Mouse (Mus musculus) lung, embryonic 15.5 days (tissue): ENCODE measurements around the gene Xntrpc. TPM values are rescaled to one million over a fixed set of nuclear protein-coding genes. Genes with fewer than 3 reads are reported as not detected.

Source experiments
- ATAC-seq: fragments of 200-750 bp; cut with Nextera tagmentation; 2 replicates; pipeline ENCODE4 v1.8.0; 2017; ENCODE audit warnings: moderate number of reproducible peaks, borderline replicate concordance; ENCODE audit not compliant: low FRiP score, low TSS enrichment; ENCODE audit errors: extremely low read depth
- H3K27ac ChIP-seq: fragments of 300-500 bp; sonication (generic); 2 replicates; pipeline ENCODE4 v1.5.1; 2015; ENCODE audit warnings: moderate library complexity, mild to moderate bottlenecking, inconsistent platforms
- H3K27me3 ChIP-seq: fragments of 300-500 bp; sonication (generic); 2 replicates; pipeline ENCODE4 v1.6.1; 2015; ENCODE audit warnings: inconsistent platforms
- H3K36me3 ChIP-seq: fragments of 300-500 bp; sonication (generic); 2 replicates; pipeline ENCODE4 v1.6.1; 2015; ENCODE audit warnings: inconsistent platforms
- H3K4me1 ChIP-seq: fragments of 300-500 bp; sonication (generic); 2 replicates; pipeline ENCODE4 v1.6.1; 2015; ENCODE audit warnings: inconsistent platforms
- H3K4me2 ChIP-seq: fragments of 300-500 bp; sonication (generic); 2 replicates; pipeline ENCODE4 v1.6.1; 2015; ENCODE audit warnings: inconsistent platforms, mild to moderate bottlenecking, moderate library complexity
- H3K4me3 ChIP-seq: fragments of 300-500 bp; sonication (generic); 2 replicates; pipeline ENCODE4 v1.5.1; 2015; ENCODE audit warnings: mild to moderate bottlenecking, inconsistent platforms
- H3K9ac ChIP-seq: fragments of 300-500 bp; sonication (generic); 2 replicates; pipeline ENCODE4 v1.6.1; 2015; ENCODE audit warnings: inconsistent platforms
- H3K9me3 ChIP-seq: fragments of 300-500 bp; sonication (generic); 2 replicates; pipeline ENCODE4 v1.6.1; 2016; ENCODE audit warnings: inconsistent platforms
- WGBS: fragments of 180-500 bp; shearing (Covaris S2); methylation state at CpG from one replicate; pipeline ENCODE4 v1.1.7; 2015; 5-methylcytosine and 5-hydroxymethylcytosine counted together
- polyA plus RNA-seq: library from polyadenylated mRNA; unstranded; fragments of >200 nt; fragmentation: Nextera tagmentation; extraction: Ambion mirVana; gene quantifications from 2 replicates; pipeline ENCODE4 v1.2.1, GENCODE M21; 2015

Xntrpc gene
- polyA plus RNA-seq, 1 experiment from 2014 or later, result 1.2 TPM

- no peak within 1 kb of the TSS for H3K27ac ChIP-seq
- no peaks in the 10 kb centered on the region for H3K9me3 ChIP-seq
- no peak for ATAC-seq
- H3K27me3 ChIP-seq, result no peaks in the 10 kb centered on the region
- WGBS, result 69% methylated on average over 7 of the region's 7 CpGs
- no peaks in the 10 kb centered on the region for H3K36me3 ChIP-seq
- no peak within 1 kb of the TSS for H3K9ac ChIP-seq
- no peak within 1 kb of the TSS for H3K4me2 ChIP-seq
- no peak within 1 kb of the TSS for H3K4me3 ChIP-seq
- H3K4me1 ChIP-seq, result peaks cover 9% of the 10 kb centered on the region
Measured at GRCm38 (mm10) chr7:102109171-102109570, 43.7 kb downstream of the Xntrpc start, which contains the start of gene Art5. TSS of gene Art5 (minus strand) at chr7:102109489.

- no peaks in the 10 kb centered on the region for H3K27me3 ChIP-seq
- H3K27ac ChIP-seq, result no peak overlapping the region
- WGBS, result 78% methylated on average over 4 of the region's 4 CpGs
- H3K9ac ChIP-seq, result no peak overlapping the region
- no peaks in the 10 kb centered on the region for H3K36me3 ChIP-seq
- ATAC-seq, result no peak
- H3K4me2 ChIP-seq, result no peak overlapping the region
- H3K4me3 ChIP-seq, result no peak overlapping the region
- no peaks in the 10 kb centered on the region for H3K9me3 ChIP-seq
- H3K4me1 ChIP-seq, result peaks cover 9% of the 10 kb centered on the region
Measured at GRCm38 (mm10) chr7:102109746-102110145, 44.2 kb downstream of the Xntrpc start.

DNA sequence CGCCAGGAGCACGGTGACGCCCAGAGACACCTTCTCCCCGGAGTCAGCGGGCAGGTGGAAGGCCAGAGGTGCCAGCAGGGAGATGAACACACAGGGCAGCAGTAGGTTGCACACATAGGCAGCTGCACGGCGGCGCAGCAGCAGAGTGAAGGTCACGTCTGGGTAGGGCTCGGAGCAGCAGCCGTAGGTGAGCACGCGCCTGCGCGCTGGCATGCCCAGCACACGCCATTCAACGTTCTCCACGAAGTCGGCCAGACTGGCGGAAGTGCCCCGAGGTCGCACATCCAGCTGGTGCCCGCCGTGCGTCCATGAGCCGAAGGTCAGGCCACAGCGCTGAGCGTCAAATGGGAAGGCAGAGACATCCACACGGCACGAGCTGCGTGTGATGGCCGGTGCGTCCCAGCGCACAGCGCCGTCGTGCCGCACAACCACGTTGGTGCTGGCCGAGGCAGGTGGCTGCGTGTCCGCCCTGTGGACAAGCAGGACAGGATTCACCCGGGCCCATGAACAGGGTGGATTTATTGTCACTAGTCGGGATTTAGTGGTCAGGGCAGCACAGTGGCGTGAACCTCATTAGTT, 47.7 kb downstream of the Xntrpc start:
- H3K27ac ChIP-seq, result no peak overlapping the region
- no peaks in the 10 kb centered on the region for H3K4me1 ChIP-seq
- H3K4me2 ChIP-seq, result no peak overlapping the region
- H3K4me3 ChIP-seq, result no peak overlapping the region
- H3K9ac ChIP-seq, result no peak overlapping the region
- H3K9me3 ChIP-seq, result no peaks in the 10 kb centered on the region
- H3K36me3 ChIP-seq, result no peaks in the 10 kb centered on the region; the same call in 1 of the 2 replicates
- no peaks in the 10 kb centered on the region for H3K27me3 ChIP-seq
- ATAC-seq, result no peak
- WGBS, result 65% methylated on average over 45 of the region's 45 CpGs

GRCm38 (mm10) chr7:102116579-102117331, 51.2 kb downstream of the Xntrpc start, which contains the start of gene Chrna10:
TSS of gene Chrna10 (minus strand) at chr7:102116828.
- Histone ChIP-seq H3K9me3 (no peaks in the 10 kb centered on the region), H3K27me3 (no peaks in the 10 kb centered on the region), H3K27ac (no peak within 1 kb of the TSS), H3K36me3 (peaks cover 34% of the 10 kb centered on the region), H3K9ac (no peak within 1 kb of the TSS), H3K4me3 (no peak within 1 kb of the TSS), H3K4me1 (no peaks in the 10 kb centered on the region), H3K4me2 (no peak within 1 kb of the TSS)
- 31% methylated on average over 7 of the region's 7 CpGs for WGBS
- no peak for ATAC-seq

GRCm38 (mm10) chr7:102117382-102117781, 51.9 kb downstream of the Xntrpc start:
- H3K4me1 ChIP-seq, result no peaks in the 10 kb centered on the region
- no peaks in the 10 kb centered on the region for H3K27me3 ChIP-seq
- no peak overlapping the region for H3K9ac ChIP-seq
- H3K4me3 ChIP-seq, result no peak overlapping the region
- WGBS, result 63% methylated on average over 6 of the region's 6 CpGs
- H3K27ac ChIP-seq, result no peak overlapping the region
- ATAC-seq, result no peak
- H3K36me3 ChIP-seq, result peaks cover 39% of the 10 kb centered on the region
- H3K4me2 ChIP-seq, result no peak overlapping the region
- no peaks in the 10 kb centered on the region for H3K9me3 ChIP-seq

GRCm38 (mm10) chr7:102120326-102120725, 54.8 kb downstream of the Xntrpc start:
- Histone ChIP-seq H3K4me1 (no peaks in the 10 kb centered on the region), H3K4me2 (no peak overlapping the region), H3K27me3 (no peaks in the 10 kb centered on the region), H3K27ac (no peak overlapping the region), H3K9ac (no peak overlapping the region), H3K4me3 (no peak overlapping the region), H3K9me3 (no peaks in the 10 kb centered on the region), H3K36me3 (peaks cover 69% of the 10 kb centered on the region)
- 93% methylated on average over 10 of the region's 10 CpGs for WGBS
- ATAC-seq, result no peak

DNA sequence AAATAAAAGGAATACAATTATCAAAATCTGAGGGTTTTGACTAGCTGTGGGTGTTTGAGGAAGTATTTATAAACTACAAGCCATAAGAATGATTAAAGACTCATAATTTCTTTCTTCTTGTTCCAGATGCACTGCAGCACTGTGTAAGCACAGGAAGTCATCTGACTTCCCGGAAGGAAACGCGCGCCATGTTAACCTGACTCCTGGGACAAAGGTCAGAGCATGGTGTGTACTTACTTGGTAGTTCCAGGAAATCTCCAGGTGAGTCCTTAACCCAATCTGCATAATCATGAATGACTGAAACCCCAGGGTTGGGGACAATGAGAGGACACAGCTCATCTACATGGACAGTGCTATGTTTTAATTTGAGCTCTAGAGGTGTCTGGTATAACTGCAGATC, 66.9 kb downstream of the Xntrpc start:
- no peaks in the 10 kb centered on the region for H3K4me1 ChIP-seq
- H3K9ac ChIP-seq, result no peak overlapping the region
- no peak for ATAC-seq
- peaks cover 83% of the 10 kb centered on the region for H3K36me3 ChIP-seq
- no peaks in the 10 kb centered on the region for H3K27me3 ChIP-seq
- no peaks in the 10 kb centered on the region for H3K9me3 ChIP-seq
- no peak overlapping the region for H3K4me2 ChIP-seq
- H3K27ac ChIP-seq, result no peak overlapping the region
- no peak overlapping the region for H3K4me3 ChIP-seq
- WGBS, result 54% methylated on average over 4 of the region's 4 CpGs

GRCm38 (mm10) chr7:102137464-102137863, 72.0 kb downstream of the Xntrpc start:
- ATAC-seq, result no peak
- Histone ChIP-seq H3K9me3 (no peaks in the 10 kb centered on the region), H3K9ac (no peak overlapping the region), H3K4me1 (no peaks in the 10 kb centered on the region), H3K27ac (no peak overlapping the region), H3K36me3 (peaks cover 75% of the 10 kb centered on the region), H3K4me3 (no peak overlapping the region), H3K4me2 (no peak overlapping the region), H3K27me3 (no peaks in the 10 kb centered on the region)
- 89% methylated on average over 1 of the region's 1 CpGs for WGBS

GRCm38 (mm10) chr7:102137898-102138297, 72.4 kb downstream of the Xntrpc start:
- Histone ChIP-seq H3K27me3 (no peaks in the 10 kb centered on the region), H3K4me3 (no peak overlapping the region), H3K4me1 (no peaks in the 10 kb centered on the region), H3K27ac (no peak overlapping the region), H3K9ac (no peak overlapping the region), H3K4me2 (no peak overlapping the region), H3K36me3 (peaks cover 73% of the 10 kb centered on the region), H3K9me3 (no peaks in the 10 kb centered on the region)
- WGBS, result over 99% methylated on average over 5 of the region's 5 CpGs
- no peak for ATAC-seq

Other genes with a start within 250 kb of the Xntrpc start
- 0.29 and 0.77 TPM in 2 replicates for gene Phox2a, start 247.4 kb upstream of the Xntrpc start, polyA plus RNA-seq
- 54.7 and 61.7 TPM in 2 replicates for gene Inppl1, start 227.5 kb upstream of the Xntrpc start, polyA plus RNA-seq
- 1.0 and 2.0 TPM in 2 replicates for gene Folr2, start 208.5 kb upstream of the Xntrpc start, polyA plus RNA-seq
- 80.4 and 84.6 TPM in 2 replicates for gene Anapc15, start 202.0 kb upstream of the Xntrpc start, polyA plus RNA-seq
- 0.68 and 0.95 TPM in 2 replicates for gene Folr1, start 194.9 kb upstream of the Xntrpc start, polyA plus RNA-seq
- 165 and 170 TPM in 2 replicates for gene Lamtor1, start 159.8 kb upstream of the Xntrpc start, polyA plus RNA-seq
- 0.54 and 0.59 TPM in 2 replicates for gene Tomt, start 159.4 kb upstream of the Xntrpc start, polyA plus RNA-seq
- 11.8 and 13.5 TPM in 2 replicates for gene Lrrc51, start 131.8 kb upstream of the Xntrpc start, polyA plus RNA-seq
- 68.9 and 79.4 TPM in 2 replicates for gene Numa1, start 131.6 kb upstream of the Xntrpc start, polyA plus RNA-seq
- 2.2 and 2.3 TPM in 2 replicates for gene Il18bp, start 47.0 kb upstream of the Xntrpc start, polyA plus RNA-seq
- 25.3 and 26.0 TPM in 2 replicates for gene Rnf121, start 244 bp upstream of the Xntrpc start, polyA plus RNA-seq
- 32.3 and 34.4 TPM in 2 replicates for gene Xndc1, start 202 bp upstream of the Xntrpc start, polyA plus RNA-seq
- gene Trpc2, start 17.4 kb downstream of the Xntrpc start, polyA plus RNA-seq, result not detected in 2 replicates
- gene Art1, start 36.0 kb downstream of the Xntrpc start, polyA plus RNA-seq, result 0.50 and 0.87 TPM in 2 replicates
- 1.4 and 1.5 TPM in 2 replicates for gene Art5, start 43.8 kb downstream of the Xntrpc start, polyA plus RNA-seq
- gene Chrna10, start 51.1 kb downstream of the Xntrpc start, polyA plus RNA-seq, result 0.16 TPM in 1 of 2 replicates, not detected in the other
- 33.8 and 35.3 TPM in 2 replicates for gene Nup98, start 144.5 kb downstream of the Xntrpc start, polyA plus RNA-seq
- gene Pgap2, start 144.5 kb downstream of the Xntrpc start, polyA plus RNA-seq, result 81.0 and 91.8 TPM in 2 replicates
- gene Rhog, start 190.3 kb downstream of the Xntrpc start, polyA plus RNA-seq, result 72.8 and 74.5 TPM in 2 replicates
- gene Stim1, start 202.1 kb downstream of the Xntrpc start, polyA plus RNA-seq, result 16.7 and 20.1 TPM in 2 replicates